8 mouse cellular contexts compared by ENCODE assay signal in the genomic region with DNA sequence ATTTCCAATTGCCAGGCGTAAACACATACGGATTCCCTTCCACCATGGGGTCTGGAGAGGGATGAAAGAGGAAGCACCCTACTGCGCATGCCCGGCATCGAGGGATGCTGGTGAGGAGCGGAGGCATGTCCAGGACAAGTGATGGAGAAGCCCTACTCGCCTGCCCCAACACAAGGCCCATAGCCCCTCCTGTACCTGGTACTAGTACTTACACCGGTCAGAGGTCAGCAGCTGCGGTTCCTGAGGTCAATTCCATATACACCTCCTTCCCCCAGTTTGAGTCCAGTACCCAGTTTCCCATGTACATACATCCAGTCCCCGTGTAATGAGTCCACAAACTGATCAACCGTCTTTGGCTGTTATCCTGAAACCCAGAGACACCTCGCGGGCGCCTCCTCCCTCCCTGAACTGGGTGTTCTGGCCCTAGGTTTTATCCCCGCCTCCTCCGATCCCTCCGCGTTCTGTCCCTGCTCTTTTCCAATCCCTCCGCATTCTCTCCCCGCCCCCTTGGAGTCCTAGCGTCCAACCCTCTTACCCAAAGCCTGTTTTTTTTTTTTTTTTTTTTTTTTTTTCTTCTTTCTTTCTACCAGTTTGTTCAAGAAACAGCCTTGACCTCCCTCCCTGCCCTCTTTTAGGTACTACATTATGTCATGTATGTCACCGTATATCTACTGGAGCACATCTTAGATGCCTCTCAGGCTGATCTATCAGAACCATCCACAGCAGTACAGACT. TPM values are rescaled to one million over a fixed set of nuclear protein-coding genes. Genes with fewer than 3 reads are reported as not detected.
DNase-seq lines count a peak whose midpoint lies in the region; ATAC-seq and TF ChIP-seq lines count a peak whose summit lies in the region.

Gene Cpt1c (minus strand): TSS at position 469 of the 734 bp plus-strand sequence.

- H3K79me2 ChIP-seq in liver, adult 2 months (ENCODE audit: control insufficient read depth, insufficient read depth, low read length), result no peaks in the 10 kb centered on the region
- no peaks in the 10 kb centered on the region for H3K79me2 ChIP-seq in myocyte (ENCODE audit: control insufficient read depth, insufficient read depth)

- H3K36me3 ChIP-seq in ES-Bruce4 (ENCODE audit: control insufficient read depth, insufficient read depth, low read length, poor library complexity, severe bottlenecking) (peaks cover 29% of the 10 kb centered on the region), myocyte (ENCODE audit: control insufficient read depth, insufficient read depth) (peaks cover 19% of the 10 kb centered on the region)
- H3K36me3 ChIP-seq in forebrain, embryonic 10.5 days (replicated peaks), result peaks cover 45% of the 10 kb centered on the region
- peaks cover 42% of the 10 kb centered on the region for H3K36me3 ChIP-seq in heart, embryonic 12.5 days
- no peaks in the 10 kb centered on the region for H3K36me3 ChIP-seq in liver, adult 2 months (ENCODE audit: control insufficient read depth, insufficient read depth, low read length)
- peaks cover 15% of the 10 kb centered on the region for H3K36me3 ChIP-seq in stomach, postnatal 0 days (ENCODE audit: control insufficient read depth, insufficient read depth, low read length)

- H3K4me1 ChIP-seq in ES-Bruce4 (ENCODE audit: control insufficient read depth, insufficient read depth, low read length), result peaks cover 2% of the 10 kb centered on the region
- H3K4me1 ChIP-seq in forebrain, embryonic 10.5 days, result peaks cover 51% of the 10 kb centered on the region
- H3K4me1 ChIP-seq in heart, embryonic 12.5 days (replicated peaks), result peaks cover 31% of the 10 kb centered on the region
- H3K4me1 ChIP-seq in liver, adult 2 months (ENCODE audit: control insufficient read depth, insufficient read depth, low read length), result no peaks in the 10 kb centered on the region
- no peaks in the 10 kb centered on the region for H3K4me1 ChIP-seq in stomach, postnatal 0 days (replicated peaks; ENCODE audit: control insufficient read depth, insufficient read depth)

- peak within 1 kb of the TSS; percentile 95 for H3K4me3 ChIP-seq in ES-Bruce4 (ENCODE audit: low read depth, low read length)
- peak within 1 kb of the TSS; percentile 58 for H3K4me3 ChIP-seq in forebrain, embryonic 10.5 days
- H3K4me3 ChIP-seq in heart, embryonic 12.5 days, result peak within 1 kb of the TSS; percentile 48
- H3K4me3 ChIP-seq in liver, adult 2 months (ENCODE audit: insufficient read depth, low read depth, low read length), result peak within 1 kb of the TSS; percentile 15; the same call in 1 of the 2 replicates
- H3K4me3 ChIP-seq in myocyte, result peak within 1 kb of the TSS; percentile 14
- H3K4me3 ChIP-seq in stomach, postnatal 0 days (ENCODE audit: low read depth, low read length), result peak within 1 kb of the TSS; percentile 46

- peak within 1 kb of the TSS; percentile 77 for H3K4me2 ChIP-seq in heart, embryonic 12.5 days
- peak within 1 kb of the TSS; percentile 47 for H3K4me2 ChIP-seq in myocyte (ENCODE audit: low read depth)
- H3K4me2 ChIP-seq in stomach, postnatal 0 days (replicated peaks; ENCODE audit: low read depth), result peak within 1 kb of the TSS; percentile 56

- no peaks in the 10 kb centered on the region for H3K9me3 ChIP-seq in ES-Bruce4 (replicated peaks; ENCODE audit: control insufficient read depth, insufficient read depth, low read length, poor library complexity, severe bottlenecking)
- H3K9me3 ChIP-seq in forebrain, embryonic 10.5 days, result no peaks in the 10 kb centered on the region
- H3K9me3 ChIP-seq in heart, embryonic 12.5 days (replicated peaks), result no peaks in the 10 kb centered on the region
- no peaks in the 10 kb centered on the region for H3K9me3 ChIP-seq in stomach, postnatal 0 days (ENCODE audit: control insufficient read depth, low read length)

- TF ChIP-seq EP300 in ES-Bruce4 (IDR thresholded peaks at IDR 0.05; ENCODE audit: insufficient read depth, low read depth, low read length), result 0 out of 2 replicates have a peak, but pooled peaks have one; percentile 13
- no peak for TF ChIP-seq EP300 in stomach, postnatal 0 days (optimal IDR thresholded peaks at IDR 0.05)

- peak; percentile 85 for TF ChIP-seq POLR2A in ES-Bruce4 (IDR thresholded peaks at IDR 0.05; ENCODE audit: insufficient read depth, low read length)
- TF ChIP-seq POLR2A in liver, adult 2 months (IDR thresholded peaks at IDR 0.05; ENCODE audit: extremely low read depth, insufficient read depth, low read length), result no peak
- peak; percentile 23 for TF ChIP-seq POLR2A in myocyte (IDR thresholded peaks at IDR 0.05; ENCODE audit: insufficient read length, low read depth)

- H3K27me3 ChIP-seq in ES-Bruce4 (ENCODE audit: control insufficient read depth, insufficient read depth, low read length, poor library complexity, severe bottlenecking), result no peaks in the 10 kb centered on the region
- no peaks in the 10 kb centered on the region for H3K27me3 ChIP-seq in forebrain, embryonic 10.5 days (ENCODE audit: poor library complexity, severe bottlenecking)
- no peaks in the 10 kb centered on the region for H3K27me3 ChIP-seq in heart, embryonic 12.5 days (replicated peaks)
- H3K27me3 ChIP-seq in liver, adult 2 months (ENCODE audit: control insufficient read depth, insufficient read depth, low read length), result no peaks in the 10 kb centered on the region
- no peaks in the 10 kb centered on the region for H3K27me3 ChIP-seq in myocyte (ENCODE audit: control insufficient read depth, insufficient read depth, insufficient read length)
- H3K27me3 ChIP-seq in stomach, postnatal 0 days (ENCODE audit: control insufficient read depth, insufficient read depth, low read length), result no peaks in the 10 kb centered on the region

- 1% methylated on average over 22 of the region's 22 CpGs for WGBS in forebrain, embryonic 10.5 days
- 2% methylated on average over 22 of the region's 22 CpGs for WGBS in heart, embryonic 12.5 days
- WGBS in liver, adult 2 months, result 10% methylated on average over 22 of the region's 22 CpGs
- 4% methylated on average over 22 of the region's 22 CpGs for WGBS in stomach, postnatal 0 days

- DNase-seq in c-Kit-positive CD71-positive TER-119-positive erythroid progenitor cells, embryonic 14.5 days (ENCODE audit: low spot score), result peak; percentile 79
- peak; percentile 83 for DNase-seq in forebrain, embryonic 10.5 days (ENCODE audit: extremely low spot score, low spot score)
- DNase-seq in kidney, postnatal 10 days, result peak; percentile 88
- DNase-seq in liver, adult 2 months (ENCODE audit: extremely low read depth, low read depth, low spot score), result peak; percentile 40
- peak; percentile 76 for DNase-seq in stomach, postnatal 0 days (ENCODE audit: low spot score)

- no peak for ATAC-seq in heart, embryonic 12.5 days (ENCODE audit: insufficient number of reproducible peaks, low FRiP score)
- peak; percentile 14; the same call in 1 of the 2 replicates for ATAC-seq in stomach, postnatal 0 days (ENCODE audit: low FRiP score, low TSS enrichment)

- H3K9ac ChIP-seq in ES-Bruce4 (ENCODE audit: low read depth, poor library complexity, severe bottlenecking), result peak within 1 kb of the TSS; percentile 87
- peak within 1 kb of the TSS; percentile 44; the same call in 1 of the 2 replicates for H3K9ac ChIP-seq in heart, embryonic 12.5 days
- H3K9ac ChIP-seq in liver, adult 2 months (ENCODE audit: low read depth, low read length), result no peak within 1 kb of the TSS
- peak within 1 kb of the TSS; percentile 51 for H3K9ac ChIP-seq in stomach, postnatal 0 days (ENCODE audit: low read length)

- no peak for TF ChIP-seq CTCF in ES-Bruce4 (IDR thresholded peaks at IDR 0.05; ENCODE audit: low read depth, low read length)
- no peak for TF ChIP-seq CTCF in liver, adult 2 months (IDR thresholded peaks at IDR 0.05; ENCODE audit: low read depth, low read length)
- TF ChIP-seq CTCF in stomach, postnatal 0 days (IDR thresholded peaks at IDR 0.05; ENCODE audit: low read depth), result peak; percentile 24; the same call in 1 of the 2 replicates

- H3ac ChIP-seq in myocyte (ENCODE audit: control insufficient read depth, insufficient read length), result no peak within 1 kb of the TSS

- H3K27ac ChIP-seq in ES-Bruce4 (ENCODE audit: insufficient read depth, low read length), result peak within 1 kb of the TSS; percentile 98
- H3K27ac ChIP-seq in forebrain, embryonic 10.5 days, result peak within 1 kb of the TSS; percentile 81
- H3K27ac ChIP-seq in heart, embryonic 12.5 days (ENCODE audit: poor library complexity, severe bottlenecking), result peak within 1 kb of the TSS; percentile 36
- H3K27ac ChIP-seq in liver, adult 2 months (replicated peaks; ENCODE audit: insufficient read depth, low read depth, low read length), result no peak within 1 kb of the TSS
- peak within 1 kb of the TSS; percentile 40 for H3K27ac ChIP-seq in stomach, postnatal 0 days (replicated peaks)

TF ChIP-seq in myocyte, 11 proteins besides CTCF, POLR2A, EP300 and RAD21:
- no peak for TF ChIP-seq MYOG (IDR thresholded peaks at IDR 0.05; ENCODE audit: control insufficient read depth in 1 of 3, insufficient read depth in 1 of 3, insufficient read length in 2 of 3, low read depth in 2 of 3)
- TF ChIP-seq MYOD1 (IDR thresholded peaks at IDR 0.05; ENCODE audit: control insufficient read depth in 1 of 3, insufficient read length in 2 of 3, low read depth in 2 of 3), result no peak
- peak; percentile 84 for TF ChIP-seq POLR2AphosphoS2 (IDR thresholded peaks at IDR 0.05; ENCODE audit: insufficient read length, low read depth)
- no peak for TF ChIP-seq USF1 (IDR thresholded peaks at IDR 0.05; ENCODE audit: low read depth)
- no peak for TF ChIP-seq MAX (IDR thresholded peaks at IDR 0.05; ENCODE audit: low read depth)

RNA-seq across cellular contexts. Expression of gene Cpt1c, which starts in this region (rescaled TPM):
- 73.3 and 84.5 TPM in 2 replicates for polyA plus RNA-seq in ES-Bruce4 (2011; ENCODE audit: insufficient read depth, insufficient read length, low read depth, missing spikeins)
- polyA plus RNA-seq in forebrain, embryonic 10.5 days (2016; fragmentation: Nextera tagmentation; extraction: Ambion mirVana), result 19.4 and 20.8 TPM in 2 replicates
- 10.7 and 11.5 TPM in 2 replicates for polyA plus RNA-seq in heart, embryonic 12.5 days (2016; fragmentation: Nextera tagmentation; extraction: Ambion mirVana)
- 0.09 and 0.34 TPM in 2 replicates for total RNA-seq in liver, adult 2 months (2014; rRNA removed)
- 0.71 and 0.91 TPM in 2 replicates for polyA plus RNA-seq in liver, adult 2 months (2012; rRNA removed)
- polyA plus RNA-seq in myocyte (2012; fragmentation: generic; extraction: Trizol), result 2.7 TPM
- polyA plus RNA-seq in stomach, postnatal 0 days (2015; fragmentation: Nextera tagmentation; extraction: Ambion mirVana), result 5.6 and 7.3 TPM in 2 replicates

Comparison
In these comparisons a context has a peak if more than half of its experiments do, and no peak if none do; other contexts are left out.
1. Peak in DNase-seq and H3K4me3 ChIP-seq in liver, adult 2 months; RNA of the gene not detected or under 1 TPM.
2. H3K4me3 ChIP-seq: peak in every context shown above with its lines; median percentile 95 in ES-Bruce4; 58 in forebrain, embryonic 10.5 days; 48 in heart, embryonic 12.5 days; 46 in stomach, postnatal 0 days; 15 in liver, adult 2 months; 14 in myocyte.